Mouse (Mus musculus): ENCODE results near the gene Pik3ap1. TPM values are rescaled to one million over a fixed set of nuclear protein-coding genes. Genes with fewer than 3 reads are reported as not detected.

Gene Pik3ap1
- polyA plus RNA-seq, 1 experiment from 2014 or later = 1.7 TPM

GRCm38 (mm10) chr19:41330401-41330800, 54.5 kb downstream of the Pik3ap1 start:
- no peaks in the 10 kb centered on the region for H3K4me1 ChIP-seq (replicated peaks; ENCODE audit: control insufficient read depth, insufficient read depth, low read length)
- 63% methylated on average over 7 of the region's 7 CpGs for WGBS
- H3K36me3 ChIP-seq (ENCODE audit: control insufficient read depth, insufficient read depth, low read length) = no peaks in the 10 kb centered on the region
- ATAC-seq (ENCODE audit: low FRiP score) = no peak
- no peak overlapping the region for H3K9ac ChIP-seq (ENCODE audit: low read depth, low read length)
- no peak overlapping the region for H3K4me2 ChIP-seq (replicated peaks; ENCODE audit: low read depth, low read length)
- H3K27me3 ChIP-seq (ENCODE audit: control insufficient read depth, insufficient read depth, low read length) = no peaks in the 10 kb centered on the region
- H3K4me3 ChIP-seq (ENCODE audit: low read depth, low read length) = no peak overlapping the region
- DNase-seq (ENCODE audit: low spot score) = no peak
- no peaks in the 10 kb centered on the region for H3K9me3 ChIP-seq (ENCODE audit: control insufficient read depth, low read length)
- no peak overlapping the region for H3K27ac ChIP-seq (ENCODE audit: low read depth, low read length)

GRCm38 (mm10) chr19:41329961-41330360, 54.9 kb downstream of the Pik3ap1 start:
- Histone ChIP-seq H3K4me3 (ENCODE audit: low read depth, low read length) (no peak overlapping the region), H3K9ac (ENCODE audit: low read depth, low read length) (no peak overlapping the region), H3K36me3 (ENCODE audit: control insufficient read depth, insufficient read depth, low read length) (no peaks in the 10 kb centered on the region), H3K27ac (ENCODE audit: low read depth, low read length) (no peak overlapping the region), H3K27me3 (ENCODE audit: control insufficient read depth, insufficient read depth, low read length) (no peaks in the 10 kb centered on the region), H3K4me1 (replicated peaks; ENCODE audit: control insufficient read depth, insufficient read depth, low read length) (no peaks in the 10 kb centered on the region), H3K4me2 (replicated peaks; ENCODE audit: low read depth, low read length) (no peak overlapping the region), H3K9me3 (ENCODE audit: control insufficient read depth, low read length) (no peaks in the 10 kb centered on the region)
- DNase-seq (ENCODE audit: low spot score) = no peak
- 94% methylated on average over 7 of the region's 7 CpGs for WGBS
- ATAC-seq (ENCODE audit: low FRiP score) = no peak

- 83% methylated on average over 9 of the region's 9 CpGs for WGBS
These were observed 56.2 kb downstream of the Pik3ap1 start for GRCm38 (mm10) chr19:41328743-41329142.

GRCm38 (mm10) chr19:41323813-41324212, 61.1 kb downstream of the Pik3ap1 start:
- H3K36me3 ChIP-seq (ENCODE audit: control insufficient read depth, insufficient read depth, low read length) = no peaks in the 10 kb centered on the region
- H3K9me3 ChIP-seq (ENCODE audit: control insufficient read depth, low read length) = no peaks in the 10 kb centered on the region
- ATAC-seq (ENCODE audit: low FRiP score) (no peak), DNase-seq (ENCODE audit: low spot score) (no peak)
- H3K27me3 ChIP-seq (ENCODE audit: control insufficient read depth, insufficient read depth, low read length) = no peaks in the 10 kb centered on the region
- H3K27ac ChIP-seq (ENCODE audit: low read depth, low read length) = no peak overlapping the region
- no peaks in the 10 kb centered on the region for H3K4me1 ChIP-seq (replicated peaks; ENCODE audit: control insufficient read depth, insufficient read depth, low read length)
- no peak overlapping the region for H3K9ac ChIP-seq (ENCODE audit: low read depth, low read length)
- H3K4me2 ChIP-seq (replicated peaks; ENCODE audit: low read depth, low read length) = no peak overlapping the region
- no peak overlapping the region for H3K4me3 ChIP-seq (ENCODE audit: low read depth, low read length)

More at GRCm38 (mm10) chr19:41328743-41329142, 56.2 kb downstream of the Pik3ap1 start:
- Histone ChIP-seq H3K4me2 (replicated peaks; ENCODE audit: low read depth, low read length) (no peak overlapping the region), H3K4me3 (ENCODE audit: low read depth, low read length) (no peak overlapping the region), H3K9ac (ENCODE audit: low read depth, low read length) (no peak overlapping the region), H3K27ac (ENCODE audit: low read depth, low read length) (no peak overlapping the region), H3K4me1 (replicated peaks; ENCODE audit: control insufficient read depth, insufficient read depth, low read length) (no peaks in the 10 kb centered on the region), H3K9me3 (ENCODE audit: control insufficient read depth, low read length) (no peaks in the 10 kb centered on the region), H3K36me3 (ENCODE audit: control insufficient read depth, insufficient read depth, low read length) (no peaks in the 10 kb centered on the region), H3K27me3 (ENCODE audit: control insufficient read depth, insufficient read depth, low read length) (no peaks in the 10 kb centered on the region)
- no peak for DNase-seq (ENCODE audit: low spot score)
- ATAC-seq (ENCODE audit: low FRiP score) = no peak

- H3K27me3 ChIP-seq (ENCODE audit: control insufficient read depth, insufficient read depth, low read length) = no peaks in the 10 kb centered on the region
- no peak overlapping the region for H3K4me2 ChIP-seq (replicated peaks; ENCODE audit: low read depth, low read length)
- DNase-seq (ENCODE audit: low spot score) (no peak), ATAC-seq (ENCODE audit: low FRiP score) (no peak)
- no peaks in the 10 kb centered on the region for H3K36me3 ChIP-seq (ENCODE audit: control insufficient read depth, insufficient read depth, low read length)
- H3K4me3 ChIP-seq (ENCODE audit: low read depth, low read length) = no peak overlapping the region
- 87% methylated on average over 4 of the region's 4 CpGs for WGBS
- no peak overlapping the region for H3K9ac ChIP-seq (ENCODE audit: low read depth, low read length)
- no peaks in the 10 kb centered on the region for H3K9me3 ChIP-seq (ENCODE audit: control insufficient read depth, low read length)
- H3K4me1 ChIP-seq (replicated peaks; ENCODE audit: control insufficient read depth, insufficient read depth, low read length) = no peaks in the 10 kb centered on the region
- H3K27ac ChIP-seq (ENCODE audit: low read depth, low read length) = no peak overlapping the region
These were observed 61.8 kb downstream of the Pik3ap1 start for GRCm38 (mm10) chr19:41323125-41323524.

GRCm38 (mm10) chr19:41321149-41321548, 63.8 kb downstream of the Pik3ap1 start:
- H3K9me3 ChIP-seq (ENCODE audit: control insufficient read depth, low read length) = no peaks in the 10 kb centered on the region
- H3K4me1 ChIP-seq (replicated peaks; ENCODE audit: control insufficient read depth, insufficient read depth, low read length) = no peaks in the 10 kb centered on the region
- ATAC-seq (ENCODE audit: low FRiP score) = no peak
- H3K36me3 ChIP-seq (ENCODE audit: control insufficient read depth, insufficient read depth, low read length) = no peaks in the 10 kb centered on the region
- H3K4me2 ChIP-seq (replicated peaks; ENCODE audit: low read depth, low read length) = no peak overlapping the region
- H3K9ac ChIP-seq (ENCODE audit: low read depth, low read length) = no peak overlapping the region
- no peaks in the 10 kb centered on the region for H3K27me3 ChIP-seq (ENCODE audit: control insufficient read depth, insufficient read depth, low read length)
- DNase-seq (ENCODE audit: low spot score) = no peak
- no peak overlapping the region for H3K4me3 ChIP-seq (ENCODE audit: low read depth, low read length)
- H3K27ac ChIP-seq (ENCODE audit: low read depth, low read length) = no peak overlapping the region
- WGBS = 81% methylated on average over 4 of the region's 4 CpGs

GRCm38 (mm10) chr19:41317315-41318095, 67.4 kb downstream of the Pik3ap1 start:
- Histone ChIP-seq H3K9ac (ENCODE audit: low read depth, low read length) (no peak overlapping the region; the same call in 1 of the 2 replicates), H3K36me3 (ENCODE audit: control insufficient read depth, insufficient read depth, low read length) (no peaks in the 10 kb centered on the region), H3K27ac (ENCODE audit: low read depth, low read length) (no peak overlapping the region), H3K9me3 (ENCODE audit: control insufficient read depth, low read length) (no peaks in the 10 kb centered on the region), H3K4me2 (replicated peaks; ENCODE audit: low read depth, low read length) (no peak overlapping the region), H3K4me3 (ENCODE audit: low read depth, low read length) (no peak overlapping the region), H3K27me3 (ENCODE audit: control insufficient read depth, insufficient read depth, low read length) (no peaks in the 10 kb centered on the region), H3K4me1 (replicated peaks; ENCODE audit: control insufficient read depth, insufficient read depth, low read length) (no peaks in the 10 kb centered on the region)
- 36% methylated on average over 11 of the region's 11 CpGs for WGBS
- DNase-seq (ENCODE audit: low spot score) (peak; percentile 68), ATAC-seq (ENCODE audit: low FRiP score) (no peak)

GRCm38 (mm10) chr19:41314696-41315095, 70.2 kb downstream of the Pik3ap1 start:
- Histone ChIP-seq H3K9ac (ENCODE audit: low read depth, low read length) (no peak overlapping the region), H3K27ac (ENCODE audit: low read depth, low read length) (no peak overlapping the region), H3K9me3 (ENCODE audit: control insufficient read depth, low read length) (no peaks in the 10 kb centered on the region), H3K4me3 (ENCODE audit: low read depth, low read length) (no peak overlapping the region), H3K4me2 (replicated peaks; ENCODE audit: low read depth, low read length) (no peak overlapping the region), H3K36me3 (ENCODE audit: control insufficient read depth, insufficient read depth, low read length) (no peaks in the 10 kb centered on the region), H3K27me3 (ENCODE audit: control insufficient read depth, insufficient read depth, low read length) (no peaks in the 10 kb centered on the region), H3K4me1 (replicated peaks; ENCODE audit: control insufficient read depth, insufficient read depth, low read length) (no peaks in the 10 kb centered on the region)
- DNase-seq (ENCODE audit: low spot score) = no peak
- no peak for ATAC-seq (ENCODE audit: low FRiP score)
- WGBS = 78% methylated on average over 7 of the region's 7 CpGs

- no peak overlapping the region for H3K4me2 ChIP-seq (replicated peaks; ENCODE audit: low read depth, low read length)
- H3K36me3 ChIP-seq (ENCODE audit: control insufficient read depth, insufficient read depth, low read length) = no peaks in the 10 kb centered on the region
- H3K27me3 ChIP-seq (ENCODE audit: control insufficient read depth, insufficient read depth, low read length) = no peaks in the 10 kb centered on the region
- ATAC-seq (ENCODE audit: low FRiP score) (no peak), DNase-seq (ENCODE audit: low spot score) (peak; percentile 63)
- H3K9me3 ChIP-seq (ENCODE audit: control insufficient read depth, low read length) = no peaks in the 10 kb centered on the region
- WGBS = 19% methylated on average over 6 of the region's 6 CpGs
- H3K4me3 ChIP-seq (ENCODE audit: low read depth, low read length) = no peak overlapping the region
- H3K4me1 ChIP-seq (replicated peaks; ENCODE audit: control insufficient read depth, insufficient read depth, low read length) = no peaks in the 10 kb centered on the region
- no peak overlapping the region for H3K9ac ChIP-seq (ENCODE audit: low read depth, low read length)
- H3K27ac ChIP-seq (ENCODE audit: low read depth, low read length) = no peak overlapping the region
These were observed 71.2 kb downstream of the Pik3ap1 start for GRCm38 (mm10) chr19:41313663-41314062.

All from hindbrain, embryonic 11.5 days (tissue).